Mouse (Mus musculus): ENCODE results near the gene Sec16b. TPM values are rescaled to one million over a fixed set of nuclear protein-coding genes. Genes with fewer than 3 reads are reported as not detected.

The Sec16b gene
- polyA plus RNA-seq, 1 experiment from 2014 or later = 2.1 TPM

- H3K27ac ChIP-seq (ENCODE audit: low read depth, low read length) = no peak overlapping the region
- no peak overlapping the region for H3K9ac ChIP-seq (ENCODE audit: low read length)
- 60% methylated on average over 2 of the region's 2 CpGs for WGBS
- no peaks in the 10 kb centered on the region for H3K9me3 ChIP-seq (ENCODE audit: control insufficient read depth, low read length)
- H3K4me2 ChIP-seq (ENCODE audit: low read depth) = no peak overlapping the region
- no peak overlapping the region for H3K4me3 ChIP-seq (ENCODE audit: low read depth, low read length)
- no peaks in the 10 kb centered on the region for H3K27me3 ChIP-seq (ENCODE audit: control insufficient read depth, insufficient read depth, low read length)
- DNase-seq (ENCODE audit: low spot score) = no peak
- ATAC-seq (ENCODE audit: insufficient read depth, low FRiP score, low TSS enrichment) = no peak
- H3K4me1 ChIP-seq (ENCODE audit: control insufficient read depth, insufficient read depth, low read length) = no peaks in the 10 kb centered on the region
- no peaks in the 10 kb centered on the region for H3K36me3 ChIP-seq (ENCODE audit: control insufficient read depth, insufficient read depth, low read length)
Measured at GRCm38 (mm10) chr1:157592039-157592438, 85.5 kb downstream of the Sec16b start.

- 88% methylated on average over 5 of the region's 5 CpGs for WGBS
- Histone ChIP-seq H3K4me3 (ENCODE audit: low read depth, low read length) (no peak overlapping the region), H3K9ac (ENCODE audit: low read length) (no peak overlapping the region), H3K27me3 (ENCODE audit: control insufficient read depth, insufficient read depth, low read length) (no peaks in the 10 kb centered on the region), H3K27ac (ENCODE audit: low read depth, low read length) (no peak overlapping the region), H3K4me2 (ENCODE audit: low read depth) (no peak overlapping the region), H3K4me1 (ENCODE audit: control insufficient read depth, insufficient read depth, low read length) (no peaks in the 10 kb centered on the region), H3K36me3 (ENCODE audit: control insufficient read depth, insufficient read depth, low read length) (no peaks in the 10 kb centered on the region), H3K9me3 (ENCODE audit: control insufficient read depth, low read length) (no peaks in the 10 kb centered on the region)
- DNase-seq (ENCODE audit: low spot score) = no peak
- ATAC-seq (ENCODE audit: insufficient read depth, low FRiP score, low TSS enrichment) = no peak
Measured at GRCm38 (mm10) chr1:157594561-157594960, 88.0 kb downstream of the Sec16b start.

DNA sequence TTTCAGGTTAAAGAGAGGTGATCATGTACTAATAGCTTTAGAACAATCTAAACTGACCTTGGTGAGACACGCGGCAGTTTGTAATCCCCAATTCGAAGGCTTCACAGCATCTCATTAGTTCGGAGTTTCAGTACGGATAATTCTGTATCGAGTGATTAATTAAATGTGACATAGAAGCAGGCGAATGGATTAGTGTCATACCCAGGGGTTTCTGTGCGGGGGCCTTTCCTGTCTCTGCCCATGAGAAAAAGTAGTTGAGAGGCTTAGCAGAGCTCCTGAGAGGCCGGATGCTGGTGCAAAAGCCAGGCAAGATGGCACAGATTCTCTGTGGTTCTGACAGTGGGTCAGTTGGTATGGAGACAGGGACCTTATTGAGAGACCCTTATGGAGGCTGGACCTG is 88.6 kb downstream of the Sec16b start:
- no peak for ATAC-seq (ENCODE audit: insufficient read depth, low FRiP score, low TSS enrichment)
- DNase-seq (ENCODE audit: low spot score) = no peak
- Histone ChIP-seq H3K4me2 (ENCODE audit: low read depth) (no peak overlapping the region), H3K27ac (ENCODE audit: low read depth, low read length) (no peak overlapping the region), H3K4me1 (ENCODE audit: control insufficient read depth, insufficient read depth, low read length) (no peaks in the 10 kb centered on the region), H3K9ac (ENCODE audit: low read length) (no peak overlapping the region), H3K9me3 (ENCODE audit: control insufficient read depth, low read length) (no peaks in the 10 kb centered on the region), H3K27me3 (ENCODE audit: control insufficient read depth, insufficient read depth, low read length) (no peaks in the 10 kb centered on the region), H3K36me3 (ENCODE audit: control insufficient read depth, insufficient read depth, low read length) (no peaks in the 10 kb centered on the region), H3K4me3 (ENCODE audit: low read depth, low read length) (no peak overlapping the region)
- 87% methylated on average over 9 of the region's 9 CpGs for WGBS

- no peak for ATAC-seq (ENCODE audit: insufficient read depth, low FRiP score, low TSS enrichment)
- 77% methylated on average over 5 of the region's 5 CpGs for WGBS
Measured at GRCm38 (mm10) chr1:157604513-157604912, 98.0 kb downstream of the Sec16b start.

More at GRCm38 (mm10) chr1:157604513-157604912, 98.0 kb downstream of the Sec16b start:
- DNase-seq (ENCODE audit: low spot score) = no peak
- Histone ChIP-seq H3K9me3 (ENCODE audit: control insufficient read depth, low read length) (no peaks in the 10 kb centered on the region), H3K27me3 (ENCODE audit: control insufficient read depth, insufficient read depth, low read length) (no peaks in the 10 kb centered on the region), H3K4me1 (ENCODE audit: control insufficient read depth, insufficient read depth, low read length) (no peaks in the 10 kb centered on the region), H3K36me3 (ENCODE audit: control insufficient read depth, insufficient read depth, low read length) (no peaks in the 10 kb centered on the region), H3K27ac (ENCODE audit: low read depth, low read length) (no peak overlapping the region), H3K9ac (ENCODE audit: low read length) (no peak overlapping the region), H3K4me2 (ENCODE audit: low read depth) (no peak overlapping the region), H3K4me3 (ENCODE audit: low read depth, low read length) (no peak overlapping the region)

Other genes starting within 250 kb of the Sec16b start
- 18.1 and 19.8 TPM in 2 replicates for gene Rasal2, start 94.1 kb upstream of the Sec16b start, polyA plus RNA-seq (2014; fragmentation: Nextera tagmentation; extraction: Ambion mirVana)
- gene Cryzl2, start 48.2 kb upstream of the Sec16b start, polyA plus RNA-seq (2014; fragmentation: Nextera tagmentation; extraction: Ambion mirVana) = 7.4 and 7.5 TPM in 2 replicates

Measured in neural tube, embryonic 11.5 days (tissue).